Mouse (Mus musculus): ENCODE results near the gene Olfr851. TPM values are rescaled to one million over a fixed set of nuclear protein-coding genes. Genes with fewer than 3 reads are reported as not detected.

Gene Olfr851
- not detected for total RNA-seq (2021)
- long read RNA-seq, experiment 1 = 0 reads
- long read RNA-seq, experiment 2 = 0 reads

DNA sequence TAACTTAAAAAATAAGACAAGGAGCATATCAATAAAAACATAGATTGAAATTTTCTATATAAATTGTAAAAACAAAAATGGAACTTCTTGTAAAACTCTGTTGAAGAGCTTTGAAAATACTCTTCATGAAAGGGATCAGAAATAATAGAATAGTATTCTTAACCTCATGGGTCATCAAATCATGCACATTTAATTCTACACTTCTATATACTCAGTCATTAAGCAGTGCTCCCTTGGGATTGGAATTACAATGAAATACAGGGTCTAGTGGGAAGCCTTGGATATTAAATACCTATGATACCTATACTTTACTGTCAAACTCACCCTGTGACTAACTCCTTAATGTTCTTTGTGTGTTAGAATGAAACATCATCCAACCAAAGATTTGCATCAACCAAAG is at the start of gene Olfr851:
Gene Olfr851, plus strand, starts transcription at position 301 of the 400 bp plus-strand sequence.
- DNase-seq (ENCODE audit: low spot score in 2 of 2) = no peak

DNA sequence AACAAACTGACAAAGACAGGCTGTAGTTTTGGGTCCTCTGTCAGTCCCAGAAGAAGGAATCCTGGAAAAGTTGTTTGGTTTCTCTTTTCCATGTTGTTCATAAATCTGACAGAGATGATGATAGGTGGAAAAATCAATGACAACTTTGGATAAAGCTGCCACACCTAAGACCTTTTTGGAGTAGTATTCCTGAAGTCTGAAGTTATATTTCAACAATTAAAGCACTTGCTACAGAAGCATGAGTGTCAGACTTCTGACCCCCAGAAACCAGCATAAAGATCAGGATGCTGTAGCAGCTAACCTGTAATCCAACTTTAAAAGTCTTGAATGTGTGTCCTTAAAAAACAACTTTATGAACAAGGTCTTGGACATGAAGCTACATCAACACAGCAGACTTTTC is 14.9 kb upstream of the Olfr851 start, which contains the start of gene Olfr850:
Gene Olfr850, minus strand, starts transcription at position 101 of the 400 bp plus-strand sequence.
- DNase-seq (ENCODE audit: low spot score in 2 of 2) = no peak

DNA sequence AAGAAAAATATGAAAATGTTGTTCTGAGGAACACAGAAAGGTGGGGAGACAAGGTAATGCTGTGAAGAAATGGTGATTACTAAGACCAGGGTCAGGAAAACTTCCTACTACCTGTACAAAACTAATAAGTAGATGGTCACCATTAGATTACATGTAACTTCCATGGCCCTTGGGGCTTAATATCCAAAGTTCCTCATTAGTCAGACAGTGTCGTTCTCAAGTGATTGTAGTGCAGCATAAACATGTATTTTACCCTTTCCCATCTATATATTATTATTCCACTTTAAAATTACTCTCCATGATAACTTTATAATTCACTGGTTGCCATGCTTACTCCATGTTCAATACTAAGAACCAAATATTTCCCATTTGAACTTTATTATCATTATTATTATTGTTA is 47.9 kb downstream of the Olfr851 start, which contains the start of gene Olfr853:
Gene Olfr853, minus strand, starts transcription at position 101 of the 400 bp plus-strand sequence.
- no peak for DNase-seq (ENCODE audit: low spot score in 2 of 2)

Other genes starting within 250 kb of the Olfr851 start
- gene Olfr843, start 241.3 kb upstream of the Olfr851 start, total RNA-seq (2021) = not detected
- gene Olfr844, start 176.9 kb upstream of the Olfr851 start, total RNA-seq (2021) = not detected
- not detected for gene Olfr845, start 156.8 kb upstream of the Olfr851 start, total RNA-seq (2021)
- not detected for gene Olfr846, start 129.3 kb upstream of the Olfr851 start, total RNA-seq (2021)
- gene Olfr847, start 114.6 kb upstream of the Olfr851 start, total RNA-seq (2021) = not detected
- not detected for gene Olfr849, start 53.0 kb upstream of the Olfr851 start, total RNA-seq (2021)
- not detected for gene Olfr850, start 15.0 kb upstream of the Olfr851 start, total RNA-seq (2021)
- gene Olfr853, start 47.8 kb downstream of the Olfr851 start, total RNA-seq (2021) = not detected
- not detected for gene Olfr854, start 74.1 kb downstream of the Olfr851 start, total RNA-seq (2021)
- gene Olfr855, start 89.3 kb downstream of the Olfr851 start, total RNA-seq (2021) = not detected
- gene Zfp317, start 128.8 kb downstream of the Olfr851 start, total RNA-seq (2021) = 10 to 100 TPM; 18.2 to 21.3 TPM
- gene Olfr857, start 216.1 kb downstream of the Olfr851 start, total RNA-seq (2021) = not detected